Mouse (Mus musculus): Measurements from ENCODE around the gene Vipas39. TPM values are rescaled to one million over a fixed set of nuclear protein-coding genes. Genes with fewer than 3 reads are reported as not detected.
"Not testable (repeated sequence)": the region's sequence is repeated elsewhere in the genome, so short reads cannot be mapped to it uniquely, and the experiment has no call there.

Gene Vipas39
- polyA plus RNA-seq (2015; fragmentation: Nextera tagmentation; extraction: Ambion mirVana) = 79.1 and 80.9 TPM in 2 replicates

- Histone ChIP-seq H3K4me2 (ENCODE audit: low read length) (peak within 1 kb of the TSS; percentile 85), H3K4me3 (replicated peaks; ENCODE audit: low read length) (peak within 1 kb of the TSS; percentile 97), H3K9ac (replicated peaks; ENCODE audit: low read depth, low read length) (peak within 1 kb of the TSS; percentile 92), H3K4me1 (replicated peaks; ENCODE audit: control insufficient read depth, insufficient read depth, low read length) (peaks cover 23% of the 10 kb centered on the region), H3K36me3 (ENCODE audit: control insufficient read depth, insufficient read depth) (peaks cover 20% of the 10 kb centered on the region), H3K9me3 (ENCODE audit: control insufficient read depth, low read length) (no peaks in the 10 kb centered on the region), H3K27ac (ENCODE audit: low read length) (peak within 1 kb of the TSS; percentile 91), H3K27me3 (replicated peaks; ENCODE audit: control insufficient read depth, insufficient read depth, low read length) (no peaks in the 10 kb centered on the region)
- ATAC-seq = peak; percentile 97
- WGBS = under 1% methylated on average over 31 of the region's 31 CpGs
These were observed at the start of gene Vipas39, which contains the start of gene Ahsa1 for GRCm38 (mm10) chr12:87266108-87266826. Vipas39 (minus strand) TSS chr12:87266256. Ahsa1 (plus strand) TSS chr12:87266479.

DNA sequence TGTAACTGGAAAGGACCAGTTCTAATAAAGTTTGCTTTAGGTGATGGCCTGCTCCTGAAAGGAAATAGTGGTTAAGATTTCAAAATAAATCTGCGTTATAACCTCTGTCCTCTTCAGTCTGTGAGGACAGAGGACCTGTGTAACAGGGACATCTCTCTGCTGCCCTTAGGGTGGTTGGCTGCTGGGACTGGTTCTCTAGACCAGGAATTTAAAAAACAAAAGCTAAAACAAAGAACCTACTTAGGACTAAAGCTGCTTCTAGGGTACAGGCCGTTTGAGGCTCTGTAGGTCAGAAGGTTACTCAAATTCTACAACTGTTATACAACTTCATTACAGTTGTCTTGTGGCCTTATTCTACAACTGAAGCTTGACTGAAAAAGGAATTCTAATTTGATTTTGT is 47.0 kb upstream of the Vipas39 start:
- no peak overlapping the region for H3K4me2 ChIP-seq (ENCODE audit: low read length)

DNA sequence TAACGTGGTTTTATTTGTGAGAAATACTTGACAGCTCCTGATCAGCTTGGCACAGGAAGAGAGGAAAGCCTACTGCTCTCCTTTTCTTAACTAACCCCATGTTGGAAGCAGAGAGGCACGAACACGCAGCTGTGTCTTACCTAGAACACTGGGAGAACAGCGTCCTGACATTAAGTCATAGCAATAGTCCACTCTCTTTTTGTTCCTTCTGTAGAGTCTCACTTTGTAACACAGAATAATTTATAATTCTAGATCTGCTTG is 40.5 kb upstream of the Vipas39 start:
- H3K4me2 ChIP-seq (ENCODE audit: low read length); H3K27me3 ChIP-seq (replicated peaks; ENCODE audit: control insufficient read depth, insufficient read depth, low read length); H3K4me3 ChIP-seq (replicated peaks; ENCODE audit: low read length); H3K27ac ChIP-seq (ENCODE audit: low read length); H3K4me1 ChIP-seq (replicated peaks; ENCODE audit: control insufficient read depth, insufficient read depth, low read length); H3K9me3 ChIP-seq (ENCODE audit: control insufficient read depth, low read length); ATAC-seq; H3K9ac ChIP-seq (replicated peaks; ENCODE audit: low read depth, low read length): not testable (repeated sequence)
- H3K36me3 ChIP-seq (ENCODE audit: control insufficient read depth, insufficient read depth) = peaks cover 10% of the 10 kb centered on the region; the same call in 1 of the 2 replicates
- WGBS = 29% methylated on average over 4 of the region's 4 CpGs

More for the DNA sequence above, 47.0 kb upstream of the Vipas39 start:
- Histone ChIP-seq H3K27me3 (replicated peaks; ENCODE audit: control insufficient read depth, insufficient read depth, low read length) (no peaks in the 10 kb centered on the region), H3K9me3 (ENCODE audit: control insufficient read depth, low read length) (no peaks in the 10 kb centered on the region), H3K4me1 (replicated peaks; ENCODE audit: control insufficient read depth, insufficient read depth, low read length) (no peaks in the 10 kb centered on the region), H3K9ac (replicated peaks; ENCODE audit: low read depth, low read length) (no peak overlapping the region), H3K27ac (ENCODE audit: low read length) (no peak overlapping the region), H3K36me3 (ENCODE audit: control insufficient read depth, insufficient read depth) (peaks cover 14% of the 10 kb centered on the region), H3K4me3 (replicated peaks; ENCODE audit: low read length) (no peak overlapping the region)
- 67% methylated on average over 2 of the region's 2 CpGs for WGBS
- ATAC-seq = no peak

GRCm38 (mm10) chr12:87305767-87306583 is 39.9 kb upstream of the Vipas39 start:
- ATAC-seq = peak; percentile 83
- WGBS = 17% methylated on average over 13 of the region's 13 CpGs
- Histone ChIP-seq H3K4me1 (replicated peaks; ENCODE audit: control insufficient read depth, insufficient read depth, low read length) (peaks cover 9% of the 10 kb centered on the region), H3K9ac (replicated peaks; ENCODE audit: low read depth, low read length) (no peak overlapping the region), H3K27ac (ENCODE audit: low read length) (0 out of 2 replicates have a peak overlapping the region, but pooled peaks have one; percentile 15), H3K36me3 (ENCODE audit: control insufficient read depth, insufficient read depth) (peaks cover 10% of the 10 kb centered on the region; the same call in 1 of the 2 replicates), H3K4me3 (replicated peaks; ENCODE audit: low read length) (no peak overlapping the region), H3K9me3 (ENCODE audit: control insufficient read depth, low read length) (no peaks in the 10 kb centered on the region), H3K4me2 (ENCODE audit: low read length) (peak overlapping the region; percentile 25), H3K27me3 (replicated peaks; ENCODE audit: control insufficient read depth, insufficient read depth, low read length) (no peaks in the 10 kb centered on the region)

GRCm38 (mm10) chr12:87301189-87301588 is 35.1 kb upstream of the Vipas39 start:
- 41% methylated on average over 4 of the region's 4 CpGs for WGBS
- Histone ChIP-seq H3K9me3 (ENCODE audit: control insufficient read depth, low read length) (no peaks in the 10 kb centered on the region), H3K9ac (replicated peaks; ENCODE audit: low read depth, low read length) (no peak overlapping the region), H3K4me2 (ENCODE audit: low read length) (no peak overlapping the region), H3K4me1 (replicated peaks; ENCODE audit: control insufficient read depth, insufficient read depth, low read length) (peaks cover 20% of the 10 kb centered on the region), H3K27me3 (replicated peaks; ENCODE audit: control insufficient read depth, insufficient read depth, low read length) (peaks cover 7% of the 10 kb centered on the region), H3K27ac (ENCODE audit: low read length) (no peak overlapping the region), H3K4me3 (replicated peaks; ENCODE audit: low read length) (no peak overlapping the region), H3K36me3 (ENCODE audit: control insufficient read depth, insufficient read depth) (no peaks in the 10 kb centered on the region)
- no peak for ATAC-seq

DNA sequence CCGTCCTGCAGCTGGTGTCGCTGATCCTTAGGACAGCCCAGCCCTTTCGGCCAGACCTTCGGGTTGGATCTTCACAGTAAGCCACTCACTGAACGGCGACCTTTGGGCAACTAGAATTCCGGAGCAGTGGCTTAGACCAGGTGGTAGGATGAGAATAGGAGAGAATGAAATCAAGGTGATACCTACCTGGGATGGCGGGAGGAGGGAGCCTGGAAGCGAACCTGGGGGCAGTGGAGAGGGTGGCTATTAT is 34.3 kb upstream of the Vipas39 start:
- H3K9me3 ChIP-seq (ENCODE audit: control insufficient read depth, low read length) = no peaks in the 10 kb centered on the region
- peak overlapping the region; percentile 73 for H3K4me3 ChIP-seq (replicated peaks; ENCODE audit: low read length)
- 1% methylated on average over 9 of the region's 9 CpGs for WGBS
- peaks cover 7% of the 10 kb centered on the region for H3K27me3 ChIP-seq (replicated peaks; ENCODE audit: control insufficient read depth, insufficient read depth, low read length)
- H3K4me1 ChIP-seq (replicated peaks; ENCODE audit: control insufficient read depth, insufficient read depth, low read length) = peaks cover 16% of the 10 kb centered on the region
- peak overlapping the region; percentile 95 for H3K4me2 ChIP-seq (ENCODE audit: low read length)
- no peak for ATAC-seq
- H3K9ac ChIP-seq (replicated peaks; ENCODE audit: low read depth, low read length) = no peak overlapping the region; the same call in 1 of the 2 replicates
- H3K27ac ChIP-seq (ENCODE audit: low read length) = no peak overlapping the region
- no peaks in the 10 kb centered on the region for H3K36me3 ChIP-seq (ENCODE audit: control insufficient read depth, insufficient read depth)

GRCm38 (mm10) chr12:87299657-87300440 is 33.8 kb upstream of the Vipas39 start, which contains the start of gene Ism2:
Ism2 (minus strand) TSS chr12:87299705.
- Histone ChIP-seq H3K9ac (replicated peaks; ENCODE audit: low read depth, low read length) (peak within 1 kb of the TSS; percentile 73), H3K27me3 (replicated peaks; ENCODE audit: control insufficient read depth, insufficient read depth, low read length) (peaks cover 7% of the 10 kb centered on the region), H3K36me3 (ENCODE audit: control insufficient read depth, insufficient read depth) (no peaks in the 10 kb centered on the region), H3K4me1 (replicated peaks; ENCODE audit: control insufficient read depth, insufficient read depth, low read length) (peaks cover 16% of the 10 kb centered on the region), H3K4me3 (replicated peaks; ENCODE audit: low read length) (peak within 1 kb of the TSS; percentile 73), H3K9me3 (ENCODE audit: control insufficient read depth, low read length) (no peaks in the 10 kb centered on the region), H3K27ac (ENCODE audit: low read length) (no peak within 1 kb of the TSS), H3K4me2 (ENCODE audit: low read length) (peak within 1 kb of the TSS; percentile 95)
- under 1% methylated on average over 61 of the region's 86 CpGs for WGBS
- ATAC-seq = peak; percentile 76

DNA sequence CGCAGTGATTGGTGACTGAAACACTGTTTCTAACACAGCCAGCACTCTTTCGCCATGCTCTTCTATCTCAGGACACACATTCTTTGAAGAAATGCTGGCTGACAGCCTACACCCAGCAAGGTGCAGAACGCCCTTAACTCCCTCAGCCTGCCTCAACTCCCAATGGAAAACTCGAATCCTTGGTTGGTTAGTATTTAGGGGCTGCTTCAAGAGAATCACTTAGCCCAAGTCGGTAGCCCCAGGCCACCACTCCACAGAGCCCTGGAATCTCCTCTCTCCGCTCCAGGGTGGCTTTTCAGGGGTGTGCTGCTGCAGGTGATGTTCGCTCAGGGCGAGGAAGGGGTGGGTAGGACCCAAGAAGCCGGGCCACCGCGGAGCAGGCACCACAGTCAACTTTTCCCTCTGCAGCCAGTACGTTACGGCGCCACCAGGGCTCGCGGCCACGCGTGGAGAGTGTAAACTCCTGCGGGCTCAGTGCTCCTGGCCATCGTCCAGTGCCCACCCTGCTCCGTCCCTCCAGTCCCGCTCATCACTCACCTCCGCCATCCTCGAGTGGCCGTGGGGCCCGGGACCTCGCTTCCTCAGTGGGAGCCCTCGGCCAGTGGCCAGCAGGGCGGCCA is 33.1 kb upstream of the Vipas39 start:
- H3K36me3 ChIP-seq (ENCODE audit: control insufficient read depth, insufficient read depth) = no peaks in the 10 kb centered on the region
- H3K9me3 ChIP-seq (ENCODE audit: control insufficient read depth, low read length) = no peaks in the 10 kb centered on the region
- H3K4me3 ChIP-seq (replicated peaks; ENCODE audit: low read length) = peak overlapping the region; percentile 73
- 8% methylated on average over 29 of the region's 29 CpGs for WGBS
- H3K4me2 ChIP-seq (ENCODE audit: low read length) = peak overlapping the region; percentile 95
- no peak overlapping the region for H3K27ac ChIP-seq (ENCODE audit: low read length)
- peak; percentile 19 for ATAC-seq
- peaks cover 7% of the 10 kb centered on the region for H3K27me3 ChIP-seq (replicated peaks; ENCODE audit: control insufficient read depth, insufficient read depth, low read length)
- peak overlapping the region; percentile 73 for H3K9ac ChIP-seq (replicated peaks; ENCODE audit: low read depth, low read length)
- peaks cover 16% of the 10 kb centered on the region for H3K4me1 ChIP-seq (replicated peaks; ENCODE audit: control insufficient read depth, insufficient read depth, low read length)
